Mouse (Mus musculus): ENCODE data around the gene Morn5. TPM values are rescaled to one million over a fixed set of nuclear protein-coding genes. Genes with fewer than 3 reads are reported as not detected.

The Morn5 gene
- polyA plus RNA-seq (2015; fragmentation: Nextera tagmentation; extraction: Ambion mirVana), result 10.6 and 20.2 TPM in 2 replicates

GRCm38 (mm10) chr2:36048748-36049566 lies at the start of gene Morn5, which contains the start of gene Ndufa8:
Gene Morn5, plus strand, starts transcription at chr2:36049458.
Gene Ndufa8, minus strand, starts transcription at chr2:36049406.
- Histone ChIP-seq H3K27me3 (no peaks in the 10 kb centered on the region), H3K4me3 (replicated peaks) (peak within 1 kb of the TSS; percentile 75), H3K36me3 (peaks cover 4% of the 10 kb centered on the region; the same call in 1 of the 2 replicates), H3K4me2 (replicated peaks) (peak within 1 kb of the TSS; percentile 65), H3K27ac (replicated peaks) (no peak within 1 kb of the TSS; the same call in 1 of the 2 replicates), H3K4me1 (peaks cover 19% of the 10 kb centered on the region), H3K9ac (peak within 1 kb of the TSS; percentile 88), H3K9me3 (replicated peaks) (no peaks in the 10 kb centered on the region)
- peak; percentile 96 for ATAC-seq (ENCODE audit: insufficient number of reproducible peaks, low FRiP score, low TSS enrichment, low read depth)
- under 1% methylated on average over 43 of the region's 44 CpGs for WGBS

GRCm38 (mm10) chr2:36000390-36000789 lies 48.9 kb upstream of the Morn5 start:
- no peaks in the 10 kb centered on the region for H3K9me3 ChIP-seq (replicated peaks)
- no peak for ATAC-seq (ENCODE audit: insufficient number of reproducible peaks, low FRiP score, low TSS enrichment, low read depth)

GRCm38 (mm10) chr2:36002188-36002587 lies 47.1 kb upstream of the Morn5 start:
- Histone ChIP-seq H3K9ac (no peak overlapping the region), H3K36me3 (no peaks in the 10 kb centered on the region), H3K9me3 (replicated peaks) (no peaks in the 10 kb centered on the region), H3K4me3 (replicated peaks) (no peak overlapping the region), H3K27me3 (no peaks in the 10 kb centered on the region), H3K4me2 (replicated peaks) (no peak overlapping the region), H3K4me1 (no peaks in the 10 kb centered on the region), H3K27ac (replicated peaks) (no peak overlapping the region)
- ATAC-seq (ENCODE audit: insufficient number of reproducible peaks, low FRiP score, low TSS enrichment, low read depth), result no peak
- 39% methylated on average over 6 of the region's 6 CpGs for WGBS

More at GRCm38 (mm10) chr2:36000390-36000789, 48.9 kb upstream of the Morn5 start:
- Histone ChIP-seq H3K27ac (replicated peaks) (no peak overlapping the region), H3K36me3 (no peaks in the 10 kb centered on the region), H3K4me3 (replicated peaks) (no peak overlapping the region), H3K4me2 (replicated peaks) (no peak overlapping the region), H3K9ac (no peak overlapping the region), H3K4me1 (no peaks in the 10 kb centered on the region), H3K27me3 (peaks cover under 1% of the 10 kb centered on the region; the same call in 1 of the 2 replicates)
- 38% methylated on average over 1 of the region's 1 CpGs for WGBS

GRCm38 (mm10) chr2:36008071-36008470 lies 41.2 kb upstream of the Morn5 start:
- H3K9ac ChIP-seq, result no peak overlapping the region
- no peaks in the 10 kb centered on the region for H3K9me3 ChIP-seq (replicated peaks)
- no peaks in the 10 kb centered on the region for H3K36me3 ChIP-seq
- H3K4me2 ChIP-seq (replicated peaks), result no peak overlapping the region
- H3K4me1 ChIP-seq, result peaks cover 15% of the 10 kb centered on the region
- H3K27ac ChIP-seq (replicated peaks), result no peak overlapping the region
- no peak for ATAC-seq (ENCODE audit: insufficient number of reproducible peaks, low FRiP score, low TSS enrichment, low read depth)
- H3K27me3 ChIP-seq, result no peaks in the 10 kb centered on the region; the same call in 1 of the 2 replicates
- H3K4me3 ChIP-seq (replicated peaks), result no peak overlapping the region
- 17% methylated on average over 1 of the region's 1 CpGs for WGBS

- Histone ChIP-seq H3K4me3 (replicated peaks) (no peak overlapping the region), H3K27ac (replicated peaks) (no peak overlapping the region), H3K27me3 (no peaks in the 10 kb centered on the region; the same call in 1 of the 2 replicates), H3K4me2 (replicated peaks) (no peak overlapping the region), H3K9ac (no peak overlapping the region), H3K4me1 (peaks cover 15% of the 10 kb centered on the region), H3K36me3 (no peaks in the 10 kb centered on the region), H3K9me3 (replicated peaks) (no peaks in the 10 kb centered on the region)
- no peak for ATAC-seq (ENCODE audit: insufficient number of reproducible peaks, low FRiP score, low TSS enrichment, low read depth)
- WGBS, result 21% methylated on average over 4 of the region's 4 CpGs
Measured at GRCm38 (mm10) chr2:36009386-36009785, 39.9 kb upstream of the Morn5 start.

GRCm38 (mm10) chr2:36010579-36010978 lies 38.7 kb upstream of the Morn5 start:
- Histone ChIP-seq H3K36me3 (no peaks in the 10 kb centered on the region), H3K4me2 (replicated peaks) (peak overlapping the region; percentile 76), H3K27me3 (no peaks in the 10 kb centered on the region; the same call in 1 of the 2 replicates), H3K27ac (replicated peaks) (no peak overlapping the region), H3K9ac (no peak overlapping the region), H3K9me3 (replicated peaks) (no peaks in the 10 kb centered on the region), H3K4me1 (peaks cover 15% of the 10 kb centered on the region), H3K4me3 (replicated peaks) (peak overlapping the region; percentile 47; the same call in 1 of the 2 replicates)
- WGBS, result 49% methylated on average over 8 of the region's 8 CpGs
- ATAC-seq (ENCODE audit: insufficient number of reproducible peaks, low FRiP score, low TSS enrichment, low read depth), result no peak

GRCm38 (mm10) chr2:36011331-36011825 lies 37.9 kb upstream of the Morn5 start:
- 0% methylated on average over 44 of the region's 44 CpGs for WGBS
- Histone ChIP-seq H3K9ac (peak overlapping the region; percentile 5), H3K9me3 (replicated peaks) (no peaks in the 10 kb centered on the region), H3K27ac (replicated peaks) (no peak overlapping the region), H3K27me3 (no peaks in the 10 kb centered on the region; the same call in 1 of the 2 replicates), H3K4me2 (replicated peaks) (peak overlapping the region; percentile 76), H3K4me1 (peaks cover 15% of the 10 kb centered on the region), H3K4me3 (replicated peaks) (peak overlapping the region; percentile 47), H3K36me3 (no peaks in the 10 kb centered on the region)
- no peak for ATAC-seq (ENCODE audit: insufficient number of reproducible peaks, low FRiP score, low TSS enrichment, low read depth)

GRCm38 (mm10) chr2:36013010-36013409 lies 36.2 kb upstream of the Morn5 start:
- no peaks in the 10 kb centered on the region for H3K36me3 ChIP-seq
- no peaks in the 10 kb centered on the region for H3K9me3 ChIP-seq (replicated peaks)
- H3K27ac ChIP-seq (replicated peaks), result no peak overlapping the region
- no peak overlapping the region for H3K4me3 ChIP-seq (replicated peaks)
- H3K4me1 ChIP-seq, result peaks cover 15% of the 10 kb centered on the region
- 63% methylated on average over 12 of the region's 12 CpGs for WGBS
- no peaks in the 10 kb centered on the region; the same call in 1 of the 2 replicates for H3K27me3 ChIP-seq
- H3K9ac ChIP-seq, result no peak overlapping the region
- 0 out of 2 replicates have a peak, but pooled peaks have one; percentile 32 for ATAC-seq (ENCODE audit: insufficient number of reproducible peaks, low FRiP score, low TSS enrichment, low read depth)
- H3K4me2 ChIP-seq (replicated peaks), result no peak overlapping the region

GRCm38 (mm10) chr2:36021385-36022159 lies 27.7 kb upstream of the Morn5 start:
- peak overlapping the region; percentile 53 for H3K4me2 ChIP-seq (replicated peaks)
- peak; percentile 63; the same call in 1 of the 2 replicates for ATAC-seq (ENCODE audit: insufficient number of reproducible peaks, low FRiP score, low TSS enrichment, low read depth)
- H3K9me3 ChIP-seq (replicated peaks), result no peaks in the 10 kb centered on the region
- no peaks in the 10 kb centered on the region for H3K36me3 ChIP-seq
- peak overlapping the region; percentile 25 for H3K4me3 ChIP-seq (replicated peaks)
- 5% methylated on average over 32 of the region's 32 CpGs for WGBS
- peaks cover 10% of the 10 kb centered on the region for H3K4me1 ChIP-seq
- no peak overlapping the region for H3K27ac ChIP-seq (replicated peaks)
- H3K27me3 ChIP-seq, result peaks cover 10% of the 10 kb centered on the region; the same call in 1 of the 2 replicates
- peak overlapping the region; percentile 3; the same call in 1 of the 2 replicates for H3K9ac ChIP-seq

- peaks cover 10% of the 10 kb centered on the region; the same call in 1 of the 2 replicates for H3K27me3 ChIP-seq
- ATAC-seq (ENCODE audit: insufficient number of reproducible peaks, low FRiP score, low TSS enrichment, low read depth), result no peak
- no peak overlapping the region for H3K4me2 ChIP-seq (replicated peaks)
- H3K9me3 ChIP-seq (replicated peaks), result no peaks in the 10 kb centered on the region
- no peak overlapping the region for H3K27ac ChIP-seq (replicated peaks)
- no peak overlapping the region for H3K4me3 ChIP-seq (replicated peaks)
- H3K36me3 ChIP-seq, result no peaks in the 10 kb centered on the region
- WGBS, result 49% methylated on average over 3 of the region's 3 CpGs
- H3K9ac ChIP-seq, result no peak overlapping the region
- peaks cover 10% of the 10 kb centered on the region for H3K4me1 ChIP-seq
Measured at GRCm38 (mm10) chr2:36023291-36023690, 26.0 kb upstream of the Morn5 start.

- Histone ChIP-seq H3K27ac (replicated peaks) (no peak overlapping the region), H3K36me3 (peaks cover 27% of the 10 kb centered on the region), H3K4me3 (replicated peaks) (no peak overlapping the region), H3K9me3 (replicated peaks) (no peaks in the 10 kb centered on the region), H3K4me1 (no peaks in the 10 kb centered on the region), H3K4me2 (replicated peaks) (no peak overlapping the region), H3K9ac (no peak overlapping the region), H3K27me3 (no peaks in the 10 kb centered on the region)
- WGBS, result 79% methylated on average over 7 of the region's 7 CpGs
- no peak for ATAC-seq (ENCODE audit: insufficient number of reproducible peaks, low FRiP score, low TSS enrichment, low read depth)
Measured at GRCm38 (mm10) chr2:36032884-36033283, 16.4 kb upstream of the Morn5 start.

All from embryonic facial prominence, embryonic 15.5 days (tissue).